Mouse (Mus musculus) cerebellum, adult 2 months (tissue): ENCODE measurements at regions not wholly inside any gene's neighbourhood (a gene's known extent, or its start where the extent isn't known, plus 50 kb on each side); places are given as distances from the start of the nearest gene placed in this dataset.
A peak's percentile ranks its signal among the peaks of the same experiment; 100 is the strongest.

Source experiments
- CTCF ChIP-seq: fragments of 200-500 bp; IDR thresholded peaks from 2 replicates; pipeline ENCODE4 v1.5.1; 2011; ENCODE audit warnings: low read depth, mild to moderate bottlenecking, control low read depth, low read length, moderate library complexity, borderline replicate concordance; ENCODE audit not compliant: insufficient read depth
- POLR2A ChIP-seq: fragments of 200-500 bp; IDR thresholded peaks from 2 replicates; pipeline ENCODE4 v1.6.1; 2011; ENCODE audit warnings: low read length, control low read depth, borderline replicate concordance; ENCODE audit not compliant: insufficient read depth

- TF ChIP-seq CTCF (peak; percentile 98), POLR2A (no peak)
Measured at GRCm38 (mm10) chr11:22617204-22617874, 105.5 kb downstream of the Tmem17 start.
